Mouse (Mus musculus) heart, adult 2 months (tissue): Measurements from ENCODE around the gene P4ha2. TPM values are rescaled to one million over a fixed set of nuclear protein-coding genes. Genes with fewer than 3 reads are reported as not detected.

ENCODE experiments used
- DNase-seq, 2 experiments: peaks; one replicate each; pipeline ENCODE4 v3.0.0; 2021
- H3K27ac ChIP-seq: fragments of 200-600 bp; 2 replicates; pipeline ENCODE4 v1.8.1; 2022
- H3K27me3 ChIP-seq: fragments of 200-500 bp; 2 replicates; pipeline ENCODE4 v1.6.1; 2012; ENCODE audit warnings: mild to moderate bottlenecking, low read length, inconsistent platforms, mixed read lengths; ENCODE audit not compliant: control insufficient read depth, insufficient read depth
- H3K36me3 ChIP-seq: fragments of 200-500 bp; 2 replicates; pipeline ENCODE4 v1.6.1; 2012; ENCODE audit warnings: low read length, inconsistent platforms; ENCODE audit not compliant: control insufficient read depth, insufficient read depth
- H3K4me1 ChIP-seq: fragments of 200-500 bp; 2 replicates; pipeline ENCODE4 v1.6.1; 2011; ENCODE audit warnings: low read length; ENCODE audit not compliant: control insufficient read depth, insufficient read depth
- H3K4me3 ChIP-seq: fragments of 200-600 bp; 2 replicates; pipeline ENCODE4 v1.8.1; 2022
- H3K79me2 ChIP-seq: fragments of 200-500 bp; replicated peaks from 2 replicates; pipeline ENCODE4 v1.6.1; 2012; ENCODE audit warnings: mild to moderate bottlenecking, inconsistent platforms, low read length, moderate library complexity, mixed read lengths; ENCODE audit not compliant: control insufficient read depth, insufficient read depth
- H3K9ac ChIP-seq: fragments of 200-500 bp; 2 replicates; pipeline ENCODE4 v1.6.1; 2012; ENCODE audit warnings: low read depth, mild to moderate bottlenecking, control low read depth, inconsistent platforms, low read length, mixed read lengths
- CTCF ChIP-seq: fragments of 200-600 bp; IDR thresholded peaks from 2 replicates; pipeline ENCODE4 v1.8.1; 2022; ENCODE audit warnings: antibody characterized with exemption, mild to moderate bottlenecking, moderate library complexity
- EP300 ChIP-seq: fragments of 200-500 bp; IDR thresholded peaks from 2 replicates; pipeline ENCODE4 v1.6.1; 2011; ENCODE audit warnings: low read depth, low read length, control low read depth; ENCODE audit not compliant: insufficient read depth
- POLR2A ChIP-seq: fragments of 200-500 bp; IDR thresholded peaks from 2 replicates; pipeline ENCODE4 v1.6.1; 2011; ENCODE audit warnings: mild to moderate bottlenecking, low read depth, low read length, control low read depth; ENCODE audit not compliant: insufficient read depth
- WGBS: fragments of 180-500 bp; shearing (Covaris S2); methylation state at CpG from one replicate; pipeline ENCODE4 v1.1.7; 2018; 5-methylcytosine and 5-hydroxymethylcytosine counted together
- intact Hi-C: fragments of 180-260 bp; cut with DNase I; formaldehyde crosslinking; loops from one replicate; pipeline ENCODE4 v1.15.1; 2025
- polyA plus RNA-seq: library from polyadenylated mRNA; depleted of rRNA; stranded (reverse); fragments of >200 nt; gene quantifications from 2 replicates; pipeline ENCODE4 v1.2.3, GENCODE M21; 2012
- total RNA-seq, 2 experiments: library from RNA; stranded (reverse); gene quantifications; 2 replicates each; pipeline ENCODE4 v1.2.3; 2021

P4ha2 gene
- total and polyA plus RNA-seq, 3 experiments: 37.4 to 63.6 (median 59.9) TPM

GRCm38 (mm10) chr11:54117096-54117495 lies 17.2 kb downstream of the P4ha2 start:
- Histone ChIP-seq H3K9ac (no peak overlapping the region), H3K4me3 (no peak overlapping the region), H3K27me3 (no peaks in the 10 kb centered on the region), H3K36me3 (peaks cover 13% of the 10 kb centered on the region), H3K4me1 (peaks cover 15% of the 10 kb centered on the region), H3K79me2 (no peaks in the 10 kb centered on the region), H3K27ac (no peak overlapping the region)
- no peak for TF ChIP-seq POLR2A
- no peak for TF ChIP-seq EP300
- TF ChIP-seq CTCF: no peak
- peak in 1 of 2 experiments; percentile 14 for DNase-seq
- 95% methylated on average over 10 of the region's 10 CpGs for WGBS
- intact Hi-C loops: loop anchor here (10.0 kb wide), 1 partner anchor 352 kb away; no protein-coding TSS in a partner anchor

DNA sequence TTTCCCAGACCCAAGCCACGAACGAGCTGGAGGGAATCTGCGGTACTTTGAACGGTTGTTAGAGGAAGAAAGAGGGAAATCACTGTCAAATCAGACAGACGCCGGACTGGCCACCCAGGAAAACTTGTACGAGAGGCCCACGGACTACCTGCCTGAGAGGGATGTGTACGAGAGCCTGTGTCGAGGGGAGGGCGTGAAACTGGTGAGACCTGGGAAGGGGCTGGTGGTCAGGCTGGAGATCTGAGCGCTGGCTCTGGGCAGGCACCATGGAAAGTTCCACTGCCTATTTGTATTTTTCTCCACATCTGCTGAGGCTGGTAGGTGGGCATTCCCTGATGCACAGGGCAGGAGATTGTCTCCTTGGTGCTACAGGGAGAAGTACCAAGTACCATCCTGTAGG lies 19.2 kb downstream of the P4ha2 start:
- Histone ChIP-seq H3K9ac (no peak overlapping the region), H3K4me3 (no peak overlapping the region), H3K79me2 (no peaks in the 10 kb centered on the region), H3K27ac (no peak overlapping the region), H3K27me3 (no peaks in the 10 kb centered on the region), H3K4me1 (peaks cover 8% of the 10 kb centered on the region; the same call in 1 of the 2 replicates), H3K36me3 (peaks cover 4% of the 10 kb centered on the region)
- TF ChIP-seq POLR2A (no peak), EP300 (no peak), CTCF (no peak)
- 91% methylated on average over 12 of the region's 12 CpGs for WGBS
- peak in 1 of 2 experiments; percentile 10 for DNase-seq
- intact Hi-C loops: loop anchor here (10.0 kb wide), 1 partner anchor 354 kb away; no protein-coding TSS in a partner anchor

- no peak for TF ChIP-seq CTCF
- Histone ChIP-seq H3K9ac (no peak overlapping the region), H3K4me3 (no peak overlapping the region), H3K4me1 (peaks cover 6% of the 10 kb centered on the region; the same call in 1 of the 2 replicates), H3K36me3 (peaks cover 4% of the 10 kb centered on the region), H3K79me2 (no peaks in the 10 kb centered on the region), H3K27ac (no peak overlapping the region), H3K27me3 (no peaks in the 10 kb centered on the region)
- DNase-seq: no peak
- WGBS: 87% methylated on average over 13 of the region's 13 CpGs
- intact Hi-C loops: loop anchor here (10.0 kb wide), 1 partner anchor 355 kb away; no protein-coding TSS in a partner anchor
These were observed 20.0 kb downstream of the P4ha2 start for GRCm38 (mm10) chr11:54119740-54120360.

- H3K27me3 ChIP-seq: no peaks in the 10 kb centered on the region
- intact Hi-C loops: loop anchor here (1.0 kb wide), 1 partner anchor 29 kb away; no protein-coding TSS in a partner anchor
- no peak overlapping the region for H3K4me3 ChIP-seq
- WGBS: 47% methylated on average over 14 of the region's 14 CpGs
- TF ChIP-seq CTCF (peak; percentile 61), POLR2A (no peak), EP300 (peak; percentile 87)
- peaks cover 4% of the 10 kb centered on the region for H3K36me3 ChIP-seq
- DNase-seq: peak; percentile 78 to 87
- H3K79me2 ChIP-seq: no peaks in the 10 kb centered on the region
- H3K4me1 ChIP-seq: peaks cover 4% of the 10 kb centered on the region
- H3K27ac ChIP-seq: peak overlapping the region; percentile 76
- no peak overlapping the region for H3K9ac ChIP-seq
These were observed 22.7 kb downstream of the P4ha2 start for GRCm38 (mm10) chr11:54122416-54123264.

GRCm38 (mm10) chr11:54125982-54126648 lies 26.2 kb downstream of the P4ha2 start:
- TF ChIP-seq EP300 (no peak), CTCF (no peak), POLR2A (no peak)
- no peak overlapping the region for H3K27ac ChIP-seq
- H3K4me3 ChIP-seq: no peak overlapping the region
- no peaks in the 10 kb centered on the region for H3K27me3 ChIP-seq
- intact Hi-C loops: no loop called here
- no peak for DNase-seq
- H3K9ac ChIP-seq: no peak overlapping the region
- peaks cover 4% of the 10 kb centered on the region for H3K4me1 ChIP-seq
- peaks cover 4% of the 10 kb centered on the region for H3K36me3 ChIP-seq
- WGBS: 93% methylated on average over 18 of the region's 18 CpGs
- H3K79me2 ChIP-seq: no peaks in the 10 kb centered on the region
